Mouse (Mus musculus) right cerebral cortex, postnatal 36 days (tissue): ENCODE measurements at regions not wholly inside any gene's neighbourhood (a gene's known extent, or its start where the extent isn't known, plus 50 kb on each side); places are given as distances from the start of the nearest gene placed in this dataset.

ENCODE experiments used
- DNase-seq, 2 experiments: peaks; one replicate each; pipeline ENCODE4 v3.0.0; 2022; ENCODE audit warnings: low spot score in 2 of 2, mixed read lengths in 1 of 2

DNA sequence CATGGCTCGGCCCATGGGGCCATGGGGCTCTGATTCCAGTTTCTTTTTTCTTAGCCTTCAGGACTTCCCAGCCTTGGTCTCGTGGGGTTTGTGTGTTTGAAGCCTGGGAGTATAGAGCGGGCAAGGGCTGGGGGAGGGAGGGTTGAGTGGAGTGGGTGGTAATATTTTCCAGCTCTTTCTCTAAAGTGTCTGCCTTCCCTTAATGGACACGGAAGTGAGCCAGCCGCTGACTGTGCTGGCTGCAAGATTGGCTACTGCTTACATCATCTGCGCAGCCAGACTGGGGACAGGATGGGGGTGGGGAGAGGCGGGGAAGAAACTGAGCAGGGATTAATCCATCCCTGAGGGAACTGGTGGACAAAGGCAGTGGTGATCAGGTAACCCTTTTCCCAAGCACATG lies 52.3 kb downstream of the Tnp1 start:
- peak; percentile 11 to 25 for DNase-seq

- DNase-seq: no peak
These were observed 55.5 kb downstream of the Tnp1 start for GRCm38 (mm10) chr1:72960241-72960653.

DNA sequence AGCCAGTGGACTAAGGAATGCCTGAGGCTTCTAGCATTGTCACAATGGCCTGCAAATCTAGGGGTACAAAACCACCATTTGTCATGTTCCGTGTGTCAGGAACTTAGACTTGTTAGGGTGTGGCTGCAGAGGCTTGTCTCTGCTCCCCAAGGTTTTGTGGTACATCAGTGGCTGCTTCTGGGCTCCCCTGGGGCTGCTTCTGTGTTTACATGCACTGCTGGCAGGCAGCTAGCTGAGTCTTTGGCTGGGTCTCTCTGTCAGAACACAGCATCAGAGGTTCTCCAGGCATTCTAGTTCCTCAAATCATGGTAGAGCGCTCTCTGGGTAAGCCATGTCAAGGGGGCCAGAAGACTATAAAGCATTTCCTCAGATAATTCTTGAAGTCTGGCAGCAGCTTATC lies 60.3 kb downstream of the Tnp1 start:
- DNase-seq: no peak

GRCm38 (mm10) chr1:72952896-72953295 lies 62.8 kb downstream of the Tnp1 start:
- DNase-seq: no peak

GRCm38 (mm10) chr1:72951802-72952201 lies 63.9 kb downstream of the Tnp1 start:
- DNase-seq: no peak

DNA sequence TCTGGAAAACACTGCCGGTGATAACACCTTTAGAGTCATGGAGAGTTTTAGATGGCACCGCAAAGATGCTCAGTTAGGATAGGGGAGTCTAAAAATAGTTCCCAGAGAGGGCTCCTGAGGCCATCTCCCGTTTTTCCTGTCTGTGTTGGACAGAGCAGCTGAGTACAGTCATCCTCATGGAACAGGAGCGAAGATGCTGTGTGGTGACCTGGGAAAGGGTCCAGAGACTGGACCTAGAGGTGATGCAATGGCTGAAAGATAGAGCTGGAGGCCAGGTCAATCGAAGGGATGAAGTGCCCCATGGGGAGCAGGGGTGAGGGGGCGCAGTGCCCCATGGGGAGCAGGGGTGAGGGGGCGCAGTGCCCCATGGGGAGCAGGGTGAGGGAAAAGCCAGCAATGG lies 64.3 kb downstream of the Tnp1 start:
- DNase-seq: no peak

DNA sequence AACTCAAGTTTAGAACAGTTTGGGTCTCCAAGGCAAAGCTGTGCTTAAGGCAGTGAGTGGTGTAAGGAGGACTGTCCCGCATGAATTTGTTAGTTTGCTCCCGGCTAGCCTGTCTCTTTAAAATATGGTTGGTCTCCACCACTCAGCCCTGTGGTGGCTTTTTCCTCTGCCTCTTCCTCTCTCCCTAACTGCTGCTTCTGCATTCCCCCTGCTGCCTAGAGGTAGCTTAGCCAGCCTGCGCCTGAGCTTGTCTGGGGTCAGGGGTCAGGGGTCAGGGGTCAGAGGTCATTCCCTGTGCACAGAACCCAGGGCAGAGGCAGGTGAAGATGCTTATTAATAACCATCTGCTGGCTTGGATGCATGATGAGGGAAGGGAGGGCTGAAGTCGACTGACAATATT lies 69.5 kb downstream of the Tnp1 start:
- no peak for DNase-seq

DNA sequence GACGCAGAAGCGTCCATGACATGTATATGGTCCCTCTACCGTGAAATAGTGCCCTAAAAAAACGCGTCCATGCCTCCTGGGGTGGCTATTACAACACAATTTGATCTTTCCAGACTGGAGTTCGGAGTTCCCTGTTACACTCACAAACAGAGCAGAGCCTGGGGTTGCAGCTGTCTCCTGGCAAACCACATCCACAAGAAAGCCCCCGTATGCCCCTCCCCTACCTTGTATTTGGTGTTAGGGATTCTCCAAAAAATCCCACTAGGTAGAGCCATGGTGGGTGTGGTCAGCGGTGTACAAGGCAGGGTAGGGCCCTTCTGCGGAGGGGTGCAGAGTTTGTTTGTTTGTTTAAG lies 70.0 kb downstream of the Tnp1 start:
- no peak for DNase-seq

DNA sequence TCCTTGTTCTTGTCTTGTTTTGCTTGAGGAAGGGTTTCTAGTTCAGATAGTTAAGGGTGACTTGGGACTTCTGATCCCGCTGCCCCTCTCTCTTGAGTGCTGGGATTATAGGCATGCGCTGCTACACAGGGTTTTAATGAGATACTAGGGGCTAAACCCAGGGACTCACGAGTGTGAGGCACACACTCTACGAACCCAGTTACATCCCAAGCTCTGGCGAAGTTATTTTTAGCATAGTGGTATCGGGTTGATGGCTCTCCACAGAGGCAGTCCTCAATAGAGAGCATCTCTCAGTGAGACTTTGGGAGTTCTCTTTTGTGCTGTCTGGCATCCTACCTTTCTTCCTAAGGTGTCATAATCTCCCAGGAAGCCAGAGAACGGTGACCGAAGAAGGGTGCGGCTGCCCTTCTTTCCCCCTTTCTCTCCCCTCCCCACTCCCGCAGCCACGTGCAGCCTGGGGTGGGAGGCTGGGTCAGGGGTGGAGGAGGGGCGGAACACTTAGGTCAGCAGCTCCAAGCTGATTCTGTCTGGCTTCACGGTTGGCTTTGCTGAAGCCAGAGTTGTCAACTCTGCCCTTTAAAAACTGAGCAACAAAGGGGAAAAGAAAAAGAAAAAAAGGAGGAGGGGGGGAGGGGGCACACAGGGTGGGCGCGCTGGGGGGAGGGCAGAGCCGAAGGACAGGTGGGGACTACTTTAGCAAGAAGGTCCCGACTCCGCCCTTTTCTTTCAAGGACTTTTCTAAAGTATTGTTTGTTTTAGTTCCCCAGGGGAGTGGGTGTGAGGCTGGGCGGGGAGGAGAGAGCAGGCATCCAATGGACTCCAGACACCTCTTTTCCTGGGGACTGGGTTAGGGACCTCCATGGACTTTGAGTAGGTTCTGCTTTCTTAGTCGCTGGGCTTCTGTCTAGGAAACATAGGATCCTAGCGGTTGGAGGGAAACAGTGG lies 70.4 kb upstream of the Igfbp5 start:
- DNase-seq: no peak

GRCm38 (mm10) chr1:72944221-72944620 lies 69.5 kb upstream of the Igfbp5 start:
- DNase-seq: no peak

DNA sequence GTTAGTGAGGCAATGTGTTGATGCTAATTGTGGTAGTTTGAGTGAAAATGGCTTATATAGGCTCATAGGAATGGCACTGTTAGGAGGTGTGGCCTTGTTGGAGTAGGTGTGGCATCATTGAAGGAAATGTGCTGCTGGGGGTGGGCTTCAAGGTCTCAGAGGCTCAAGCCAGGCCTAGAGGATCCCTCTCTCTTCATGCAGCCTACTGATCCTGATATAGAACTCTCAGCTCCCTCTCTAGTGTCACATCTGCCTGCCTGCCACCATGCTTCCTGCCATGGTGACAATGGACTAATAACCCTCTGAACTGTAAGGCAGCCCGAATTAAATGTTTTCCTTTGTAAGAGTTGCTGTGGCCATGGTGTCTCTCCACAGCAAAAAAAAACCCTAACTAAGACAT lies 68.4 kb upstream of the Igfbp5 start:
- DNase-seq: no peak

DNA sequence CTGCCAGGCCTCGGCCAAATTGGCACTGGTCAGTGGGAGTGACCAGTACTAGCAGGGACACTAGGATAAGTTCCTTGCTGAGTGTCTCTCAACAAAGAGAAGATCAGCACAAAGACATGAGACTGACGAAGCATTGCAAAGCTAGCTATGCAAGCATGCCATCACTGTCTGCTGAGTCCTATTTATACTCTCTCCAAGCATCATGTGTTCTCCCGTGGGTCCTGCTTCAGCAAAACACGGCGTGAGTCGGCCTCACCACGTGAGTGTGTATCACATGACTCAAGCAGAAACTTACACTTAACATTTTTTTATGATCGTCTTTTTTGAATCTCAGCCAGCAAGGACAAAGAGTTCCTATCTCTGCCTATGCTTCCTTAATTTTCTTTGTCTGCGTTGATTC lies 67.7 kb upstream of the Igfbp5 start:
- no peak for DNase-seq

DNA sequence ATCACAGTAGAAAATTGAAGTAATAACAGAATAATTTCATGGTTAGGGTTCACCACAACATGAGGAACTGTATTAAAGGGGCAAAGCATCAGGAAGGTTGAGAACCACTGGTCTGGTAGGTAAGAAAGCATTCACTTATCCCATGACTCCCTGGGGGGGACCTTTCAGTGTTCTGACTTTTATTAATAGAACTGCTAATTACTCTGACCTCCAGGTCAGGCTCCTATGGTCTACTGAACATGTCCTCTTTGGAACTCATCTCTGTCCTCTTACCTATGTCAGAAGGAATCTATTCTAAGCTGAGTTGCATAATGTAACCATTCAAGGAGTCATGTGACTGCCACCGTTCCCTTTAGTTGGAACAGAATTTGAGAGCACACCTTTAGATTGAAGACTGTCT lies 65.3 kb upstream of the Igfbp5 start:
- no peak for DNase-seq

DNA sequence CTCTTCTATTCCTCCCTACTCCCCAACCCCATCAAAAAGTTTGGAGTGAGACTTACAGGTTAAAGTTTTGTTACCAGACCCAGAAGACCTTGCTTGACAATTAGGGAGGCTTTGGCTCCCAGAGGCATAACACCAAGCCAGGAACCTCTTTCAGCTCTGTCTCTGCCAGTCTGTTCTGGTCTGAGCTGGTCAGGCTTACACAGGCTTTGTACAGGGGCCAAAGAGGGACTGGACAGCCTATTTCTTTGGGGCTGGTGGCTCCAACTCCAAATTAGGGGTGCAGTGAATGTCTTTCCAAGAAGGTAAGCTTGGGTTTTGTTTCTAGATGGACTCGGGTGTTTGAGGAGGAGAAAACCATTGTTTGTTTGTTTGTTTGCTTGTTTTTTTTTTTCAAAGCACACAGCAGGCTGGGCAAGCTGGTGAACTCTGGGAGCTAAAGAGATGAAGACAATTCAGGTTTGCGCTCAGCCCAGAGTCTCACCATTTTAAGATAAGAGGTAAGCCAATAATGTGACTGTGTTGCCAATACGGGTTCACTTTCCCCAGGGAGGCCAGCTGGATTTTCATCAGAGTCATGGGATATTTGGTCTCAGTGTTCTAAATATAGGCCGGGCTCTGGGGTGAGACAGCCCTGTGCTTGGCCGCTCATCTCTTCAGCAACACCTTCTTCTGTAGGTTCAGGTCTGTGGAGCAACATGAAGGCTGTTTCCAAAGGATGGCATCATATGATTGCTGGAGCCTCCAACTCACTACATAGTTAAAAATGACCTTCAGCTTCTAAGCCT lies 62.2 kb upstream of the Igfbp5 start:
- no peak for DNase-seq

DNA sequence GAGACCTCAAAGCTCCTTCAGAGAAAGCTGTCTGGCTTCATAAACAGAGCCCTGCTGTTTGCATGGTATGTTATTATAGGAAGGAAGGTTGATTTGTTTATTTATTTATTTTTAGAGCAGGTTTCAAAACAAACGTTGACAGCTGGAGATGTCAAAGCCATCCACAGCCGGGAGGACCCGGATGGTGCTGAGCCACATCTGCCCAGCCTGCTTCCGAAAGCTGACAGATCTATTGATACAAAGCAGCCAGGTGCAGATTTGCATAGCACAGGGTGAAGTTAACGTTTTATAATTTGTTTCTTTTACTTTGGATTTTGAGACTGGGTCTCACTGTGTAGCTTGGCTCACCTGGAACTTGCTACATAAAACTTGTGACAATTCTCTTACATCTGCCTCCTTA lies 61.5 kb upstream of the Igfbp5 start:
- DNase-seq: no peak

GRCm38 (mm10) chr1:72935084-72935483 lies 60.4 kb upstream of the Igfbp5 start:
- DNase-seq: no peak

DNA sequence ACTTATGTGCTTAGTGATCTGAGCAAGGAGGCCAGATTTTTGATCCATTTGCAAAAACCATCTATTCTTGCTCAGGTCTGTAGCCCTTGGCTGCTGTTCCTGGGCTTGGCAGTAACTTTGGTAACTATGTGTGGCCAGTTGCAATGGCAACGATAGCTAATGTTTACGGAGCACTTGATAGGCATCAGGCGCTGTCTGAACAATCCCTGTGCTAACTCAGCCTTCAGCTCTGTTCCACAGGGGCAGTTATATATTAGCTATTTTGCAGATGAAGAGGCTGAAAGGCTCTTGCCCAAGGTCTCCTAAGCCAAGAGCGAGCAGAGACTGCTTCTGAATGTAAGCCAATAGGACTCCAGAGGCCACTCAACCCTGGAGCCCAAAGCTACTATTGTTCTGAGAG lies 55.1 kb upstream of the Igfbp5 start:
- DNase-seq: no peak
